Mouse (Mus musculus) kidney, postnatal 14 days (tissue): Measurements from ENCODE around the gene Pla2g2f.

Experiments used
- DNase-seq: peaks from one replicate; pipeline ENCODE4 v3.0.0; 2022; ENCODE audit warnings: mixed read lengths

Gene Pla2g2f

DNA sequence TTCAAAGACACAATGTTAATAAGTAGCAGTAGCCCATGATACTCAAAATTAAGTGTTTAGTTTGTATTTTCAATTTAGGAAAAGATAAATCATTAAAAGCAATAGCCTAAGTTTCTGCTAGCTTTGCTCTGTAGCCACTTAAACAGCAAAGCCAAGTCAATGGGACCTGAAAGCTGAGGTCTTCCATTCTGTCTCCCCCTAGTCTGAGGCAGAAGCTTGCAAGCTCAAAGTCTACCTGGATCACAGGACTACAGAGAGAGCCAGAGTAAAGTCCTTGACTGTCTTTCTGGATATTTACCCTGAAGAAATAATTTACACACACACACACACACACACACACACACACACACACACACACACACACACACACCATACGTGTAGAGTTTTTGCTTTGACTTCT lies 43.2 kb downstream of the Pla2g2f start:
- peak; percentile 42 for DNase-seq

DNA sequence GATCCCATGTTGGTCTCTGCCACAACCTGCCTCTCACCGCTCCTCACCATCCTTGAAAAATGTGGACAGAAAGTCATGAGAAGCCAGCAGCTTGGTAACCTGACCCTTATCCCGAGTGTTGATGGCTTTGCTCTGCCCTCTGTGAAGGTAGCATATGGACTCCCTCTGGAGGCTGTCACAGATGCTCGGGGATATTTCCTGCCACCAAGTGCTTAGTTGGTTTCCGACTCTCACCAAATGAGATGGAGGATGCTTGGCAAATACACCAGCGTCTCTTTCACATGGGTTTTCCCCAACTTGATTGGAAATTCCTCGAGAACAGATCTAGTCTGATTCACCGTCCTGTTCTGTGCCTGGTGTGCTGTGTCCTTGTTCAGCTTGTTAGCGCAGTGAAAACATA lies 44.8 kb downstream of the Pla2g2f start:
- DNase-seq: no peak

GRCm38 (mm10) chr4:138712096-138712495 lies 45.3 kb downstream of the Pla2g2f start:
- DNase-seq: no peak

DNA sequence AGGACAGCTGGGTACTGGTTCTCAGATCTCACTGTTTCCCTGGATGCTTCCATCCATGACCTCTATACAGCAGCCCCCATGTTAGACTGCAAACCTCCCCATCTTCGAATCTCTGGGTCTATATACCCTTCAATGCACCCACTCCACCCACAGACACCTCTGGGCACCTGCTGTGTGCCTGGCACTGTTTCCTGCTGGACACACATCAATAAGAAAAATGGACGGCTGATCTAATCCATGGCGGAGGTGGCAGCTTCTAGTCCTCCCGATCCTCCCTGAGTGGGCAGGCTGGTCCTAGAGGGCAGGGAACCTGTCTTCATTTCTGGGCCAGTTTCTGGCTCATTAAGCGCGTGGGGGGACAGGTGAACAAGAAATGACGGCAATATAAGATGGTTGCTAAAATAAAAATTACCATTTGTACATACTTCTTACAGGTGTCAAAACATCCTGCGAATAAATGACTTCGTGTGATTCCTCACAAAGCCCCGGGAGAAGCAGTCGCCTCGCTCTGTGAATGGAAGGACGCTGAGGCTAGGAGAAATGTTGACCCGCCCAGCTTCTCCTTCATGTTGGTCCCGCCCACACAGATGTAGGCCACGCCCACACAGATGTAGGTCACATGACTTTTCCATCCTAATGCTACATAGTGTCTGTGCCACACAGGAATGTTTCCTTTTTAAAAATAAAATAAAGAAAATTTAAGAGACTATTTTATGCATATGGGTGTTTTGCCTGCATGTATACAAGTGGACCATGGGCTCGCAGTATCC lies 46.2 kb downstream of the Pla2g2f start:
- DNase-seq: no peak

DNA sequence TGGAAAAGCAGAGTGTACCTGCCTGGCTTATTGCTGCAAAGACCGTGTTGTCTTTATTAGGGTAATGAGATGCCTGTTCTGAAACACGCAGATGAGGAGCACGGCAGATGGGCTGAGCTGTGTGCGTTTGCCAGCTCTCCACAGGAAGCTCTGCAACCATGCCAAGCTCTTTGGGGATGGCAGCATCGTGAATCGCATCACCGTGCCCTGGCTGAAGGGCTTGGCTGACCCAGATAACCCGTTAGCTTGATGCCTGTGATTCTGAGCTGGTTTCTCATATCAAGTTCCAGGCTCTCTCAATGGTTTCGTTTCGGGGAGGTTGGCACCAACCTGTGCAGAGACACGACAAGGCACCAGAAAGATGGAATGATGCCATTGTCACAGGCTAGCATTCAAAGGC lies 46.8 kb downstream of the Pla2g2f start:
- no peak for DNase-seq

GRCm38 (mm10) chr4:138709944-138710343 lies 47.5 kb downstream of the Pla2g2f start:
- DNase-seq: no peak

GRCm38 (mm10) chr4:138709246-138709645 lies 48.2 kb downstream of the Pla2g2f start:
- DNase-seq: no peak

GRCm38 (mm10) chr4:138708636-138709035 lies 48.8 kb downstream of the Pla2g2f start:
- DNase-seq: peak; percentile 80

- DNase-seq: no peak
Observed at GRCm38 (mm10) chr4:138706620-138707019, 50.8 kb downstream of the Pla2g2f start.

GRCm38 (mm10) chr4:138704169-138704568 lies 53.3 kb downstream of the Pla2g2f start:
- no peak for DNase-seq

GRCm38 (mm10) chr4:138703591-138703990 lies 53.8 kb downstream of the Pla2g2f start:
- no peak for DNase-seq

GRCm38 (mm10) chr4:138702528-138702927 lies 54.9 kb downstream of the Pla2g2f start:
- DNase-seq: no peak

- no peak for DNase-seq
Observed at GRCm38 (mm10) chr4:138702031-138702430, 55.4 kb downstream of the Pla2g2f start.

DNA sequence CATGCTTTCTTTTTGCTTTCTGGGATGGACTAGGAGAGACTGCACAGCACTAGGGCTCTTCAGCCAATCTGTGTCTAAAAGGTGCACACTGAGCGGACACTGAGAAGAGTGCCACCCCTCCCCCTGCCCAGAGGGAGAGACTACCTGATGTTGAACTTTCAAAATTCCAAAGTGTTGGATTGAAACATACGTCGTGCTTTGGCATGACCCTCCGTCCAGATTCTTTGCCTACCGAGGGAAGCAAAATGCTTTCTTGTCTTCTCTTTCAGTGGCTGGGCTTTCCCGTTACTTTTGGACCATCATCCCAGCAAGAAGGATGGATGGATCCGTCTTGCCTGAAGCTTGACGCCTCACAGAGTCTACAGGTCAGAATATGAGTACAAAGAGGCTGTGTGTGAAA lies 56.3 kb downstream of the Pla2g2f start:
- no peak for DNase-seq
